Mouse (Mus musculus) hindbrain, embryonic 11.5 days (tissue): ENCODE data around the gene Sirt7. TPM values are rescaled to one million over a fixed set of nuclear protein-coding genes. Genes with fewer than 3 reads are reported as not detected.

Source experiments
- ATAC-seq: fragments of 200-750 bp; cut with Nextera tagmentation; 2 replicates; pipeline ENCODE4 v1.8.0; 2017; ENCODE audit warnings: mild to moderate bottlenecking, moderate TSS enrichment, moderate library complexity; ENCODE audit not compliant: low FRiP score
- DNase-seq: peaks from one replicate; pipeline ENCODE4 v3.0.0-alpha.2; 2015; ENCODE audit warnings: low spot score
- H3K27ac ChIP-seq: fragments of 300-500 bp; sonication (generic); 2 replicates; pipeline ENCODE4 v1.5.1; 2014; ENCODE audit warnings: mild to moderate bottlenecking, low read depth, low read length
- H3K27me3 ChIP-seq: fragments of 300-500 bp; sonication (generic); 2 replicates; pipeline ENCODE4 v1.6.1; 2014; ENCODE audit warnings: mild to moderate bottlenecking, low read length, moderate library complexity, mixed read lengths; ENCODE audit not compliant: control insufficient read depth, insufficient read depth
- H3K36me3 ChIP-seq: fragments of 300-500 bp; sonication (generic); 2 replicates; pipeline ENCODE4 v1.6.1; 2014; ENCODE audit warnings: mild to moderate bottlenecking, low read length, moderate library complexity, mixed read lengths; ENCODE audit not compliant: control insufficient read depth, insufficient read depth
- H3K4me1 ChIP-seq: fragments of 300-500 bp; sonication (generic); replicated peaks from 2 replicates; pipeline ENCODE4 v1.6.1; 2014; ENCODE audit warnings: low read length, mixed read lengths; ENCODE audit not compliant: control insufficient read depth, insufficient read depth
- H3K4me2 ChIP-seq: fragments of 300-500 bp; sonication (generic); replicated peaks from 2 replicates; pipeline ENCODE4 v1.6.1; 2014; ENCODE audit warnings: mild to moderate bottlenecking, low read depth, low read length
- H3K4me3 ChIP-seq: fragments of 300-500 bp; sonication (generic); 2 replicates; pipeline ENCODE4 v1.5.1; 2014; ENCODE audit warnings: low read depth, low read length
- H3K9ac ChIP-seq: fragments of 300-500 bp; sonication (generic); 2 replicates; pipeline ENCODE4 v1.6.1; 2014; ENCODE audit warnings: low read depth, low read length
- H3K9me3 ChIP-seq: fragments of 300-500 bp; sonication (generic); 2 replicates; pipeline ENCODE4 v1.6.1; 2016; ENCODE audit warnings: low read length; ENCODE audit not compliant: control insufficient read depth
- WGBS: fragments of 180-500 bp; shearing (Covaris S2); extraction: QIAGEN DNeasy Blood & Tissue Kit; methylation state at CpG from one replicate; pipeline ENCODE4 v1.1.7; 2014; 5-methylcytosine and 5-hydroxymethylcytosine counted together
- polyA plus RNA-seq: library from polyadenylated mRNA; unstranded; fragments of >200 nt; fragmentation: Nextera tagmentation; extraction: Ambion mirVana; gene quantifications from 2 replicates; pipeline ENCODE4 v1.2.1, GENCODE M21; 2014

Sirt7 gene
- polyA plus RNA-seq, 1 experiment from 2014 or later, result 36.6 TPM

DNA sequence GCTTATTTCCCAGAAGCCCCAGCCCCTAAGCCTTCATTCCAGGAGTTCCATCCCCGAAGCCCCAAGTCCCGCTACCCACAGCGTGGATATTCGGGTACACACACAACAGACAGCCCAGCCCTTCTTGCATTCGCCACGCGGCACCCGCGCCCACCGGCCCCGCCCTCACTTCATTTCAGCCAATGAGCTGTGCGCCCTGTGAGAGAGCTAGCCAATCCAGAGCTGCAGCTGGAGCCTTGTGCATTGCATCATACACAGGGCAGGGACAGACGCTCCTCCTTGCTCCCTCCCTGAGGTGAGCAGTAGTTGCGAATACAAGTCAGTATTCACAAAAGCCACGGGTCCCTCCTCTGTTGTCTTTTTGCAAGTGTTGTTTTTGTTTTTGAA is 18.6 kb upstream of the Sirt7 start, which contains the start of gene Pycr1:
Gene Pycr1, minus strand, starts transcription at position 169 of the 387 bp plus-strand sequence.
- H3K27me3 ChIP-seq, result no peaks in the 10 kb centered on the region
- no peaks in the 10 kb centered on the region for H3K9me3 ChIP-seq
- no peak within 1 kb of the TSS for H3K27ac ChIP-seq
- peak within 1 kb of the TSS; percentile 47 for H3K4me3 ChIP-seq
- WGBS, result 0% methylated on average over 15 of the region's 15 CpGs
- DNase-seq (peak; percentile 90), ATAC-seq (peak; percentile 99)
- peaks cover 3% of the 10 kb centered on the region for H3K4me1 ChIP-seq
- H3K9ac ChIP-seq, result peak within 1 kb of the TSS; percentile 71
- peak within 1 kb of the TSS; percentile 89 for H3K4me2 ChIP-seq
- H3K36me3 ChIP-seq, result no peaks in the 10 kb centered on the region

DNA sequence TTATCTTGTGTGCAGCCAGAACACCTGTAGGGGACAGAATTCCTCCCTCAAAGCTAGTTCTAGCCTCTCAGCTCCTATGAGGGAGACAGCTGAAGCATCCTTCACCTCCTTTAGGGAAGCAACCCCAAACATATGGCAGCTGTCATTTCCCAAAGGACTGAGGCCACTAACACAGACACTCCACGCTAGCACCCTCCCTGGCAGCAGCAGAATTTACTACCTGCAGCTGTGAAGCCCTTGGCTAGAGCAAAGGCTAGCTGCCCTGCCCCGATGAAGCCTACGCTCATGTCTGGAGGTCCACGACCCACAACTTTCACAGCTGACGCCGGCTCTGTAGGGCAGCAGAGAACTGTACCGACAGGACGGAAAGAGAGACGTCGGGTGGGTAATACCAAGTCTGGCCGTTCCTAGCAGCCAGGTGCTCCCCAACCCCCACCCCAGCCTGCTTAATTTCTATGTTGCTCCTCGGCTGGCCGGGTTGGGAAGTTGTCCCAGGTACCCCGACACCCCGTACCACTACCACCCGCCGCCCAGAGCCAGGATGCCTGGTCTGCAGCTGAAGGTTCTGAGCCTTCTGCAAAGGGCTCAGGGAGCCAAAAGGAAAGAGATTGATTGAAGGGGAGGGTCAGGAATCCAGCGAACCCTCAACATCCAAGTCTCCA is 18.0 kb upstream of the Sirt7 start:
- peak; percentile 74 for ATAC-seq
- no peak overlapping the region for H3K27ac ChIP-seq
- peak overlapping the region; percentile 71 for H3K9ac ChIP-seq
- H3K4me3 ChIP-seq, result peak overlapping the region; percentile 47
- no peaks in the 10 kb centered on the region for H3K9me3 ChIP-seq
- peak overlapping the region; percentile 89 for H3K4me2 ChIP-seq
- no peaks in the 10 kb centered on the region for H3K27me3 ChIP-seq
- WGBS, result 3% methylated on average over 18 of the region's 18 CpGs
- H3K4me1 ChIP-seq, result peaks cover 3% of the 10 kb centered on the region
- H3K36me3 ChIP-seq, result no peaks in the 10 kb centered on the region
- DNase-seq, result no peak

DNA sequence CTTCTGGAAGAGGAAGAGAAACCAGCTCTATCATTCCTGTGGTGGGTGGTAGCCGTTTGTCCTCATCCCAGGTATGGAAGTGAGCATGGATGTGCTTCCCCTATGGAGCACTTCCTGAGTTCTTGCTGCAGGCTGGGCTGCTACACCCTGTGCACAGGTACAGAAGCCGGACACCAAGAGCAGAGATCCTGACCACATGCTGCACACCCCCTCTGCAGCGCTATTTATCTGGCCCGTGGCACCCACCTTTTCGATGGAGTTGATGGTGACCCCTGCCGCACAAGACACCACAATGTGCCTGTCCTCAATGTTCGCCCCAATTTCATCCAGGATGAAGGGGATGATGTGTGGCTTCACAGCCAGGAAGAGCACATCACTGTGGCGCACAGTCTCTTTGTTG is 16.8 kb upstream of the Sirt7 start:
- H3K9ac ChIP-seq, result no peak overlapping the region
- no peaks in the 10 kb centered on the region for H3K36me3 ChIP-seq
- H3K4me1 ChIP-seq, result no peaks in the 10 kb centered on the region
- WGBS, result 87% methylated on average over 8 of the region's 8 CpGs
- ATAC-seq (no peak), DNase-seq (no peak)
- H3K9me3 ChIP-seq, result no peaks in the 10 kb centered on the region
- H3K27ac ChIP-seq, result no peak overlapping the region
- H3K27me3 ChIP-seq, result no peaks in the 10 kb centered on the region
- no peak overlapping the region for H3K4me2 ChIP-seq
- no peak overlapping the region for H3K4me3 ChIP-seq

DNA sequence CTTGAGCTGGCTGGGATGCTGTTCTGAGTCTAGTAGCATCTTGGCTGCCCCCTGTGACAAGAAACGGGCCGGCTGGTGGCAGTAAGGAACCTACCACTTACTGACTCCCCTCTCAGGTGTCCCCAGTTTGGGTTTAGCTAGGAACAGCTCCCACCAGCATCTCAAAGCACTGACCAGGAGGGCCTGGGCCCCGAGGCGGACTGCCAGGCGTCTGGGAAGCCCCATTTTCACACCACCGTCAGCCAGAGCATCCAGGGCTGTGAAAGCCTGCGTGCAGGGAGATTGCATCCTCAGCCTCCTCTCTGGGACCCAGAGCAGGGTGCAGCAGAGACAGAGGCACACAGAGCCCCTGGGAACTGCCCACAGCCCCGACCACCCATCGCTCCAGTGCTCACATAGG is 16.2 kb upstream of the Sirt7 start:
- WGBS, result 68% methylated on average over 9 of the region's 9 CpGs
- H3K4me3 ChIP-seq, result no peak overlapping the region

DNA sequence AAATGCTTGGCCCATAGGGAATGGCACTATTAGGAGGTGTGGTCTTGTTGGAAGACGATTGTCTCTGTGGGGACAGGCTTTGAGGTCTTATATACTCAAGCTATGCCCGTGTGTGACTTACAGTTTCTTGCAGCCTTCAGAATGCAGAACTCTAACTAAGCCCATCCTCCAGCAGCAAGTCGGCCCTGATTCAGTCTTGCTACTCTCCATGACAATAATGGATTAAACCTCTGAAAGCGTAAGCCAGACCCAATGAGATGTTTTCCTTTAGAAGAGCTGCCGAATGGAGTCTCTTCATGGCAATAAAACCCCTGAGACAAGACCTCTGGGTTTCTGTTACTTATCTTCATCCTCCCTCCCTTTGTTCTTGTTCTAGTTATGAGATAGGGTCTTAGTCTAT is 9.8 kb upstream of the Sirt7 start:
- Histone ChIP-seq H3K27ac (no peak overlapping the region), H3K9ac (no peak overlapping the region), H3K4me1 (peaks cover 10% of the 10 kb centered on the region; the same call in 1 of the 2 replicates), H3K36me3 (no peaks in the 10 kb centered on the region), H3K27me3 (no peaks in the 10 kb centered on the region), H3K9me3 (no peaks in the 10 kb centered on the region), H3K4me2 (no peak overlapping the region), H3K4me3 (no peak overlapping the region)
- WGBS, result 86% methylated on average over 5 of the region's 5 CpGs
- ATAC-seq (no peak), DNase-seq (no peak)

More for the DNA sequence above, 16.2 kb upstream of the Sirt7 start:
- no peaks in the 10 kb centered on the region for H3K9me3 ChIP-seq
- H3K36me3 ChIP-seq, result no peaks in the 10 kb centered on the region
- H3K9ac ChIP-seq, result no peak overlapping the region
- no peak overlapping the region for H3K4me2 ChIP-seq
- no peak for ATAC-seq
- no peaks in the 10 kb centered on the region for H3K4me1 ChIP-seq
- no peaks in the 10 kb centered on the region for H3K27me3 ChIP-seq
- H3K27ac ChIP-seq, result no peak overlapping the region
- no peak for DNase-seq

DNA sequence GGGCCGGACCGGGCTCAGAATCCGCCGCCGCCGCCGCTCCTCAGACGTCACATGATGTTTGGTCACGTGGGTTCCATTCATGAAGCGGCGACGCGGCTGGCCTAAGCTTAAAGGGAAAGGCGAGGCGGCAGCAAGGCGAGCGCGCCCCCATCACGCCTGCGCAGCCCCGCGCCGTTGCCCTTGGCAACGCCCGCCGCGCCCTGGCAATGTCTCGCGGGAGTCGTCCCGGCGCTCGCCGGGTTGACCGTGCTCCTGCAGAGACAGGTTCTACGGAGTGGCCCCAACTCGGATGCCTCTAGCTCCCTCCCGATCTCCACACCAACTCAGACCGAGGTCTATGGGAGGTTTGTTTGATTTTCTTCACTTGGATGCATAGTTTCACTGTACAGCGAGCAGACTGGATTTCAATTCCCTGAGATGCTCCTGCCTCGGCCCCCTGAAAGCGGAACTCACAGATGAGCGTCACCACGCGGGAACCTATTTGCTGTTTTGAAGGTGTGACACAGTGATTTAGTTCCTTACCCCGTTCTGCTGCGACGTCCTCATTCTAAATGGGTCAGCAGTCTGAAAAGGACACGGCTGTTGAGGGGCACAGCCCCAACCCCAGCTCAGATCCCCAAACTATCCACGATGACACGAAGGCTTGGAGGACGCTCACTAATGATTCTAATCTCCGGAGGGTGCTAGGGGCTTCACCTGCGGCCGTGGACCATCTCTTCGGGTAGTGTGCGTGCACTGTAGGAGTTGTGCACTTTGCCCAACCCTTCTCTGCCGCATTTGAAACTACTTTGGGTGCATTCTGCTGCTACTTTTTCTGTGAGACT is 8.7 kb upstream of the Sirt7 start, which contains the start of gene Mafg:
Gene Mafg, minus strand, starts transcription at position 81 of the 824 bp plus-strand sequence.
- peaks cover 3% of the 10 kb centered on the region for H3K36me3 ChIP-seq
- peak within 1 kb of the TSS; percentile 94 for H3K4me3 ChIP-seq
- H3K9me3 ChIP-seq, result no peaks in the 10 kb centered on the region
- peak within 1 kb of the TSS; percentile 81 for H3K4me2 ChIP-seq
- peak within 1 kb of the TSS; percentile 83 for H3K9ac ChIP-seq
- no peaks in the 10 kb centered on the region for H3K27me3 ChIP-seq
- H3K4me1 ChIP-seq, result peaks cover 10% of the 10 kb centered on the region; the same call in 1 of the 2 replicates
- ATAC-seq (peak; percentile 89), DNase-seq (peak; percentile 98)
- WGBS, result 10% methylated on average over 58 of the region's 58 CpGs
- H3K27ac ChIP-seq, result peak within 1 kb of the TSS; percentile 82

DNA sequence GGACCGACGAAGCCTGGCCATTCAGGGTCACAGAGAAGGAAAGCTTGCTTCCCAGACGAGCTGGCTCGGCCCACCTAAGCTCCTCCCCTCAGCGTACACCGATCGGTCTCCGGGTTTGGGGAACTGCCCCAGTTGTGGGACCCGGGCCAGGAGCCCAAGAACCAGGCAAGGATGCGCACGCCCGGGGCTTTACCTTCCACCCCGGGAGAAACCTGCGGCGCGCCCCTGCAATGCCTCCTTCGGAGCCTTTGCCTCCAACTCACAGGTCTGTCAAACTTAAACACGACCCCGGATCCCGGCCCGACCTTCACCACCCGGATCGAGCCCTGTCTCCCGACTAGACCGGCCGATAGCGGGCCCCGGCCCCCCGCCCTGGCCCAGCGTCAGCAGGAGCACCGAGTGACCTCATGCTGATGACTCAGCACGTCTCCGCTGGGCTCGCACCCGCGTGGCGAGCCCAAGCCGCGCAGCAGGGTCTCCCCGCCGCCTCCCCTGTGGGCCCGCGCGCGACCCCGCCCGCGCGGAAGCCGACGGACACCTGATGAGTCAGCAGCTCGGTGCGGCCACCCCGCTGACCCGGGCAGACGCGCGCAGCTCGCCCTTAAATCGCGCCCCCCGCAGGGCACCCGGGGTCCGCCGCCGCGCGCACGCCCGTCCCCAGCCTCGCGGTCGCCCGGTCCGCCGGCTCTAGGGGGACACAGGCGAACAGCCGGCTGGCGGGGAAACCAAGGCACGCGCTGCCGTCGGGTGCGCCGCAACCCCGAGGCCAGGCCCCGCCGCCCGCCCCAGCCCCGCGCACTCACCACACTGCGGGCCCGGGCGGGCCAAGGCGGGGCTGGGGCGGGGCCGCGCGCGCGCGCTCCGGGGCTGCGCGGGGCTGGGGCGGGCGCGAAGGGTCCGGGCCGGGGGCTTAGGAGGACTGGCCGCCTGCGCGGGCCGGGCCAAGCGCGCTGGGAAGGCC is 7.8 kb upstream of the Sirt7 start:
- no peaks in the 10 kb centered on the region for H3K27me3 ChIP-seq
- H3K4me3 ChIP-seq, result peak overlapping the region; percentile 94
- ATAC-seq (peak; percentile 88), DNase-seq (peak; percentile 71)
- peak overlapping the region; percentile 83 for H3K9ac ChIP-seq
- peak overlapping the region; percentile 82 for H3K27ac ChIP-seq
- H3K36me3 ChIP-seq, result peaks cover 3% of the 10 kb centered on the region
- peak overlapping the region; percentile 81 for H3K4me2 ChIP-seq
- under 1% methylated on average over 75 of the region's 116 CpGs for WGBS
- peaks cover 10% of the 10 kb centered on the region; the same call in 1 of the 2 replicates for H3K4me1 ChIP-seq
- H3K9me3 ChIP-seq, result no peaks in the 10 kb centered on the region
